Mouse (Mus musculus) forebrain, embryonic 10.5 days (tissue): Measurements from ENCODE around the gene Ptprs. TPM values are rescaled to one million over a fixed set of nuclear protein-coding genes. Genes with fewer than 3 reads are reported as not detected.

Source experiments
- DNase-seq: peaks from one replicate; pipeline ENCODE4 v3.0.0-alpha.2; 2017; ENCODE audit warnings: low spot score; ENCODE audit errors: extremely low spot score
- H3K27ac ChIP-seq: fragments of 300-500 bp; sonication (generic); 2 replicates; pipeline ENCODE4 v1.5.1; 2016; ENCODE audit warnings: mild to moderate bottlenecking
- H3K27me3 ChIP-seq: fragments of 300-500 bp; sonication (generic); 2 replicates; pipeline ENCODE4 v1.6.1; 2016; ENCODE audit warnings: mild to moderate bottlenecking; ENCODE audit not compliant: poor library complexity, severe bottlenecking
- H3K36me3 ChIP-seq: fragments of 300-500 bp; sonication (generic); replicated peaks from 2 replicates; pipeline ENCODE4 v1.6.1; 2016; ENCODE audit warnings: mild to moderate bottlenecking, moderate library complexity
- H3K4me1 ChIP-seq: fragments of 300-500 bp; sonication (generic); 2 replicates; pipeline ENCODE4 v1.6.1; 2016
- H3K4me3 ChIP-seq: fragments of 300-500 bp; sonication (generic); 2 replicates; pipeline ENCODE4 v1.5.1; 2016; ENCODE audit warnings: mild to moderate bottlenecking, moderate library complexity
- H3K9me3 ChIP-seq: fragments of 300-500 bp; sonication (generic); 2 replicates; pipeline ENCODE4 v1.6.1; 2016; ENCODE audit warnings: mild to moderate bottlenecking, moderate library complexity
- WGBS: fragments of 180-500 bp; shearing (Covaris S2); methylation state at CpG from one replicate; pipeline ENCODE4 v1.1.7; 2016; 5-methylcytosine and 5-hydroxymethylcytosine counted together
- polyA plus RNA-seq: library from polyadenylated mRNA; unstranded; fragments of >200 nt; fragmentation: Nextera tagmentation; extraction: Ambion mirVana; gene quantifications from 2 replicates; pipeline ENCODE4 v1.2.1, GENCODE M21; 2016

Gene Ptprs
- polyA plus RNA-seq, 1 experiment from 2014 or later: 91.5 TPM

DNA sequence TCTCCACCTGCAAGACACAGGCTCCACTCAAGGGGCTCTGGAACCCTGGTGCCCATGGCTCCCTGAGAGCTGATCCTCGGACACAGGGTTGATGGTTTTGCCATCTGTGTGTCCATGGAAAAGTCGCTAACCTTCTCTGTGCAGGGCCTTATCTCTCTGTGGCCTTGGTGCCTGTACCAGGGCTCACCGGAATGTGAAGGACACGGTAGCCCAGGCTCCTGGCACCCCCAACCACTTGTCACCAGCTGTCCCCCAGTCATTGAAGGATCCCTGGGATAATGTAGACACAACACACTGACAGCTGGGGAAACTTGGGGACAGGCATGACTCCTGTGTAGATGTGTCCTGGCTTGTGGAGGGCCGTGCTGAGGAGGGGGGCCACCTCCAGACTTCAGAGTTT lies 5.1 kb downstream of the Ptprs start:
- Histone ChIP-seq H3K4me3 (no peak overlapping the region), H3K27me3 (peaks cover 71% of the 10 kb centered on the region), H3K4me1 (peaks cover 96% of the 10 kb centered on the region), H3K27ac (no peak overlapping the region), H3K9me3 (peaks cover 5% of the 10 kb centered on the region; the same call in 1 of the 2 replicates), H3K36me3 (peaks cover 29% of the 10 kb centered on the region)
- DNase-seq: no peak
- 79% methylated on average over 5 of the region's 5 CpGs for WGBS

DNA sequence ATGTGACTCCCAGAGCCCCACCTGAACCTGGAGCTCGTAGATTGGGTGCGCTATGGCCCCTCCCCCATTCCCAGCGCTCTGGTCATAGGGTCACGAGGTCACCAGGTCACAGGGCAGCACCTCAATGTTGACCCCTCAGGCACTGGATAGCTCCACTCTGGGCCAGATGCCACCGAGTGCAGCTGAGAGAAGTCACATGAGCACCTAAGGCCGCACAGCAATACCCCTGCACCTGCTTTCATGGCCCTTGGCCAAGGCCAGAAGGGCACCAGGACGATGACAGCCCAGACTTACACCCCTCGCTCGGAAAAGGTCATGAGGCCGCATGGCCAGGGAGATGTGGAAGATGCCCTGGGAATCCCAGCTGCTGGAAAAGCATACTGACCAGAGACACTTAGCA lies 5.7 kb downstream of the Ptprs start:
- Histone ChIP-seq H3K36me3 (peaks cover 29% of the 10 kb centered on the region), H3K4me3 (peak overlapping the region; percentile 43), H3K9me3 (peaks cover 5% of the 10 kb centered on the region; the same call in 1 of the 2 replicates), H3K4me1 (peaks cover 98% of the 10 kb centered on the region), H3K27ac (peak overlapping the region; percentile 81; the same call in 1 of the 2 replicates), H3K27me3 (peaks cover 67% of the 10 kb centered on the region)
- WGBS: 25% methylated on average over 10 of the region's 10 CpGs
- no peak for DNase-seq

DNA sequence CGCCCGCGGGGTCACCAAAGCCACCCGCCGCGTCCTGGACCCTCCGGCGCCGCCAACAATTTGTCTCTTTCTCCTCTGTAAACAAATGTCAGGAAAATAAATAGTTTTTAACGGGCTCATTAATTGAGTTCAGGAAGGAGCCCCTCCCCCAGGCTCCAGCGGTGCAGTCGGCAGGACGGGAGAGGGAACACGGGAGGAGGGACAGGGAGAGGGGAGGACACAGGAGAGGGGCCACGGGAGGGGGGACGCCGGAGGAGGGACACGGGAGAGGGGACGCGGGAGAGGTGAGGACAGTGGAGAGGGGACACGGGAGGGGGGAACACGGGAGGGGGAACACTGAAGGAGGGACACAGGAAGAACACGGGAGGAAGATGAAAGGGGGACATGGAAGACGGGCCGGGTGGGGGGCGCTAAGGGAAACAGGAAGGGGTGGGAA lies 6.3 kb downstream of the Ptprs start:
- H3K27ac ChIP-seq: peak overlapping the region; percentile 81; the same call in 1 of the 2 replicates
- peak overlapping the region; percentile 43 for H3K4me3 ChIP-seq
- H3K9me3 ChIP-seq: peaks cover 5% of the 10 kb centered on the region; the same call in 1 of the 2 replicates
- H3K4me1 ChIP-seq: peaks cover 96% of the 10 kb centered on the region
- H3K27me3 ChIP-seq: peaks cover 62% of the 10 kb centered on the region
- H3K36me3 ChIP-seq: peaks cover 32% of the 10 kb centered on the region
- DNase-seq: no peak
- WGBS: 5% methylated on average over 26 of the region's 26 CpGs

DNA sequence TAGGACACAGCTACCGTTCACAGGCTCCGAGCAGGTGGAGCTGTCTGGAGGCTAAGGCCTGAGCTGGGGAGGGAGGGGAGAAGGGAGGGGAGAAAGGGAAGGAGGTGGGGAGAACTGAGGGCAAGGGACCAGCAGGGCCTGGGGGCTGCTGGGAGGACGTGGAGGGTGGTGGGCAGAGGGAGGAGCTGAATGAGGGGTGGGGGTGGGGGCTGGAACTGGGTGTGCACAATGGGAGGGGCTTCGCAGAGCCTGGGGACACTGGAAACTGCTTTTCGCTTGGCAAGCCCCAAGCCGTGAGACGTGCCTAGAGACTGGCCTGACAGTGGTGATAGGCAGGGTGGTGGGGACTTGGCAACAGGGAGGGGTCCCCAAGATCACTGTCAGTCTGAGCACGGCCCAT lies 7.0 kb downstream of the Ptprs start:
- Histone ChIP-seq H3K27ac (peak overlapping the region; percentile 81; the same call in 1 of the 2 replicates), H3K9me3 (peaks cover 5% of the 10 kb centered on the region; the same call in 1 of the 2 replicates), H3K27me3 (peaks cover 54% of the 10 kb centered on the region), H3K36me3 (peaks cover 37% of the 10 kb centered on the region), H3K4me3 (peak overlapping the region; percentile 43; the same call in 1 of the 2 replicates), H3K4me1 (peaks cover 96% of the 10 kb centered on the region)
- WGBS: 42% methylated on average over 8 of the region's 8 CpGs
- no peak for DNase-seq

DNA sequence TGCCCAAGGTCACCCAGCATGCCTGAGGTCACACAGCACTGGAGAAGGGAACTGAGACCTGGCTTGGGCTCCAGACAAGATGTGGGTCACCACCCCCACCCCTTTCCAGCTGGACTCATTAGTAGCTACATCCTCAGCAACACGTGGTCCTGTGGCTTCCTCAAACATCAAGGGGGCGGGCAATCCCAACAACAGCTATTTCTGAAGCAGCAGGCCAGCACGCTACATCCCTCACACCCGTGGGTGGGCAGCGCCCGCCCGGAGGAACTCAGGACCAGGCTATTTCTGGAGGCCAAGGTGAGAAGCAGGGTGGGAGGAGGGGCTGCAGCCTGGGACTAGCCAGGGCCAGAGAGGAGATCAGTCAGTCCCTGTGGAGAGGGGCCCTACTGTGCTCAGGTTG lies 7.4 kb downstream of the Ptprs start:
- Histone ChIP-seq H3K36me3 (peaks cover 37% of the 10 kb centered on the region), H3K9me3 (peaks cover 5% of the 10 kb centered on the region; the same call in 1 of the 2 replicates), H3K27ac (peak overlapping the region; percentile 81; the same call in 1 of the 2 replicates), H3K4me3 (peak overlapping the region; percentile 14), H3K4me1 (peaks cover 95% of the 10 kb centered on the region), H3K27me3 (peaks cover 50% of the 10 kb centered on the region)
- no peak for DNase-seq
- 71% methylated on average over 7 of the region's 7 CpGs for WGBS

DNA sequence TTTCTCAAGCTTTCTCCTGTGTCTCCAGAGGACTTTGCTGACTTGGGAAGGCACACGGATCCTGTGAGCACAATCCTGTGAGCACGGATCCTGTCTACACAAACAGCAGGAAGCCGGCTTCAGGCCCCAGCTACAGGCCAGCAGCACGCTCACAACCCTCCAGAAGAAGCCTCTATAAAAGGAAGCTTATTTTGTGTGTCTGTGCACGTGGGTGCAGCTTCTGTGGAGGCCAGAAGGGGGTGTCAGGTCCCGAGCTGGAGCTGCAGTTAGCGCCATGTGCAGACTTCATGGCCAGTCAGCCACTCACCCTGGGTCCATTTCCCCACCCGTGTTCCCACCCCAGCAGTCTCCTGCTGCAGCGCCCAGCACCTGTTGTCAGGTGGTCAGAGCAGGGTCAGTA lies 7.9 kb downstream of the Ptprs start:
- H3K9me3 ChIP-seq: peaks cover 5% of the 10 kb centered on the region; the same call in 1 of the 2 replicates
- WGBS: 97% methylated on average over 9 of the region's 9 CpGs
- H3K27ac ChIP-seq: peak overlapping the region; percentile 81; the same call in 1 of the 2 replicates
- peak overlapping the region; percentile 14; the same call in 1 of the 2 replicates for H3K4me3 ChIP-seq
- H3K4me1 ChIP-seq: peaks cover 95% of the 10 kb centered on the region
- peaks cover 37% of the 10 kb centered on the region for H3K36me3 ChIP-seq
- peaks cover 45% of the 10 kb centered on the region for H3K27me3 ChIP-seq
- DNase-seq: no peak

DNA sequence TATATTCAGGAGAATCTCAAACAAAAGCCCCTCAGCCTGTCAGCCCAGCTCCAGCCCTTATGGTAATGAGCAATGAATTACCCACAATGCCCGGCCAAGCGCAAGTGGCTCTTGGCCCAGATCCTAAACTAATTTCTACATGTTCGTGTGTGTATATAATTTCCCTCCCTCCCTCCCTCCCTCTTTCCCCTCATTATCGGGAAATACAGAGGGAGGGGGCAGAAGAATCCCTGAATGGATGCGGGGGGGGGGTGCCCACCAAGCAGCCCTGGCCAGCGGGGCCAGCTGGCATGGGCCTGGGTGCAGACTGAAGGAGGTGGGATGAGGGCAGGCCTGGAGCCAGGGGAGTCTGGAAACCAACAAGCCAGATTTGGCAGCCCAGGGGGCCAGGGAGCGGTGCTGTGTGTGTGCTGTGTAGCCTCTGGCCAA lies 8.8 kb downstream of the Ptprs start:
- 76% methylated on average over 7 of the region's 7 CpGs for WGBS
- H3K27ac ChIP-seq: peak overlapping the region; percentile 81
- H3K36me3 ChIP-seq: peaks cover 37% of the 10 kb centered on the region
- peaks cover 95% of the 10 kb centered on the region for H3K4me1 ChIP-seq
- peak overlapping the region; percentile 24; the same call in 1 of the 2 replicates for H3K4me3 ChIP-seq
- peaks cover 5% of the 10 kb centered on the region; the same call in 1 of the 2 replicates for H3K9me3 ChIP-seq
- H3K27me3 ChIP-seq: peaks cover 36% of the 10 kb centered on the region
- DNase-seq: no peak

DNA sequence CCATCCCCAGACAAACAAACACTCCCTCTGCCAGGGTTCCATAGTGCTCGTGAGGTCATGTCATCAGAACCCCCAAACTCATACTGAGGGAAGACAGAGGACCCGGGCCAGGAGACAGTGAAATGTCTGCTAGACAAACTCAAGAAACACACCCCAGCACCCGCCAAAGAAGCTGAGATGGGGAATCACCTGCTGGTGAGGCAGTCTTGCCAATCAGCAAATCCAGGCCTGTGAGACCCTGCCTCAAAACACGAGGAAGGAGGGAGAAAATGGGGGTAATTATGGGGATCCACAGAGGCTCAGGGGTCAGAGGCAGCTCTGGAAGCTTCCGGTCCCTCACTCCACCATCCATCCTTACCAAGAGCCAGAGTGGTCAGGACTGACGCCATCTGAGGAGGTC lies 9.5 kb downstream of the Ptprs start:
- Histone ChIP-seq H3K4me3 (no peak overlapping the region; the same call in 1 of the 2 replicates), H3K4me1 (peaks cover 95% of the 10 kb centered on the region), H3K27me3 (peaks cover 29% of the 10 kb centered on the region), H3K9me3 (peaks cover 5% of the 10 kb centered on the region; the same call in 1 of the 2 replicates), H3K27ac (peak overlapping the region; percentile 81), H3K36me3 (peaks cover 37% of the 10 kb centered on the region)
- 82% methylated on average over 6 of the region's 6 CpGs for WGBS
- DNase-seq: no peak

DNA sequence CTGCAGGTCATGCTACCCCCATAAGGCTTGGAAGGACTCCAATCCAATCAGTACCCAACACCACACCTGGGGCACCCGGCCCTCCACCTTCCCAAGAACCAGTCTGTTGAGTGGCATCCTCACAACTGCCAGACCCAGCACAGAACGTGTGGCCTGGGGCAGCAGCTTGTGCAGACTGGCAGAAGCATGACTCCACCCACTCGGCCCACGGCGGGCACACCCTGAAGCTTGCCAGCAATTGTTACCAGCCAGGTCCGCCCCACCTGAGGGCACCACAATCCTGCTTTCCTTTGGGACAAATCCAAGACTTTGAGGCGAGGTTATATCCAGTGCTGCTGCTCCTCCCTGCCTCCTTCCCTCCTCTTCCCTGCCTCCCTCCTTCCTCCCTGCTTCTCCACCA lies 11.5 kb downstream of the Ptprs start:
- 0 out of 2 replicates have a peak overlapping the region, but pooled peaks have one; percentile 25 for H3K27ac ChIP-seq
- 83% methylated on average over 7 of the region's 7 CpGs for WGBS
- no peak overlapping the region for H3K4me3 ChIP-seq
- H3K9me3 ChIP-seq: peaks cover 5% of the 10 kb centered on the region; the same call in 1 of the 2 replicates
- peaks cover 10% of the 10 kb centered on the region; the same call in 1 of the 2 replicates for H3K27me3 ChIP-seq
- peaks cover 95% of the 10 kb centered on the region for H3K4me1 ChIP-seq
- peaks cover 39% of the 10 kb centered on the region for H3K36me3 ChIP-seq
- no peak for DNase-seq

DNA sequence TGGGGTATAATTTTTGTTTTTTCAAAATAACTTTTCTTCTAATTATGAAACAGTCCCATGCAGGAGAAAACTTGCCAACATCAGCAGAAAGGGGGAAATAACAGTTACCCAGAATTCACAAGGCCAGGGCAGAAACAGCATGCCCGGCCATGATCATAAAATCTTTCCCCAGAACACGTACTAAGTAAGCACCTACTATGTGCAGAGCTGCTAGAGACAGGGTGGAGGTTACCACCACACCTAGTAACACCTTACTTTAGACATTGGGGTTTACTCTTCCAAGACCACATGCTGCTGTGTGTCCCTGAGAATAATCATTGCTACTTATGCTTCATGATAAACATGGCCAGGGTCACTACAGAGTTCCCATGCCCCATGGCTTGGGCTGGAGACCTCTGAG lies 11.9 kb downstream of the Ptprs start:
- H3K27ac ChIP-seq: no peak overlapping the region
- no peak for DNase-seq
- peaks cover 95% of the 10 kb centered on the region for H3K4me1 ChIP-seq
- peaks cover 34% of the 10 kb centered on the region for H3K36me3 ChIP-seq
- H3K4me3 ChIP-seq: no peak overlapping the region
- 95% methylated on average over 2 of the region's 2 CpGs for WGBS
- peaks cover 5% of the 10 kb centered on the region; the same call in 1 of the 2 replicates for H3K9me3 ChIP-seq
- H3K27me3 ChIP-seq: 0 out of 2 replicates have a peak, but pooled peaks cover 5% of the 10 kb centered on the region

DNA sequence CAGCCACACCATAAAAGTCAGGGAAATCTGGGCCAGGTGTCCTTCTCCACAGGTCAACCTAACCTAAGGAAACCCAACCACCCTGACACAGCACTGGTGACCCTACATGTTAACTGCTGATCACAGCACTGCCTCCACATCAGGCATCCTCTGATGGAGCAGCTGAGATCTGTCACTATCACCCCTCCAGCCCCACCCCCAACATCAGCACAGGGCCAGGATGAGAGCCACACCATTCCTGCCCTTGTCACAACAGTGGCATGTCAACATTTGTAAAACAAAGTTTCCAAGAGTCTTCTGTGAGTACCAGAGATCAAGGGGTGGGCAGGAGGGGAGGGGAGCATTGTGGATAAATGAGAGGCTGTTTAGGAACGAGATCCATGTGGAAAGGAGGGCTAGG lies 12.8 kb downstream of the Ptprs start:
- WGBS: 67% methylated on average over 1 of the region's 1 CpGs
- H3K4me3 ChIP-seq: peak overlapping the region; percentile 76; the same call in 1 of the 2 replicates

DNA sequence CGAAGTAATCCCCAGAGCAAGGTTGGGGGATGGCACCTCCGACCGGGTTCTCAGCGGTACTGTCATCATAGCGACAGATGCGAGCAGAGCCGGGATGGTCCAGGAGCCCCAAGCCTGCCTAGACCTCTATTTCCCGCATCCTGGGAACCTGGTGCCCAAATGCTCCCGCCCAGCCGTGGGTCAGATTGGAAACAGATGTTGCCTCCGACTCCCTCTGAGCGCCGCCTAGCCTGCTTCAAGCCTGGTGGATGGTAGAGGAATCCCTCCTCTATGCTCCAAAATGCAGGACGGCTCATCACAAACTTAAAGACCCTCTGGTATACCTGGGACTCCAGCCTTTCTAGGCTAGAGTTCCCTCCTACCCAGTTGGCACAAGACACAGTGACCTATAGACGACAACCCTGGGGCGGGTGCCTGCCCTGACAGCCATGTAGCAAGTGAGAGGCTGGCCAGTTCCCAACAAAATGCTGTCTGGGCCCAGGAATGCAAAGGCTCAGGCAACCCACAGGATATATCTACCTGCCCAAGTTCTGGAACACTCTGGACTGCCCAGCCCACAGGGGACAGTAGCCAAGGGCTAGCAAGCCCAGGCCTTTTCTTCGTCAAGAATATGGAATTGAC lies 13.3 kb downstream of the Ptprs start:
- Histone ChIP-seq H3K27me3 (no peaks in the 10 kb centered on the region), H3K4me1 (peaks cover 95% of the 10 kb centered on the region), H3K9me3 (no peaks in the 10 kb centered on the region), H3K27ac (peak overlapping the region; percentile 92), H3K4me3 (peak overlapping the region; percentile 76), H3K36me3 (peaks cover 32% of the 10 kb centered on the region)
- no peak for DNase-seq
- WGBS: 3% methylated on average over 17 of the region's 17 CpGs

More for the DNA sequence above, 12.8 kb downstream of the Ptprs start:
- Histone ChIP-seq H3K4me1 (peaks cover 95% of the 10 kb centered on the region), H3K36me3 (peaks cover 32% of the 10 kb centered on the region), H3K9me3 (peaks cover 2% of the 10 kb centered on the region; the same call in 1 of the 2 replicates), H3K27me3 (no peaks in the 10 kb centered on the region), H3K27ac (peak overlapping the region; percentile 92)
- no peak for DNase-seq
